In the genomic region with DNA sequence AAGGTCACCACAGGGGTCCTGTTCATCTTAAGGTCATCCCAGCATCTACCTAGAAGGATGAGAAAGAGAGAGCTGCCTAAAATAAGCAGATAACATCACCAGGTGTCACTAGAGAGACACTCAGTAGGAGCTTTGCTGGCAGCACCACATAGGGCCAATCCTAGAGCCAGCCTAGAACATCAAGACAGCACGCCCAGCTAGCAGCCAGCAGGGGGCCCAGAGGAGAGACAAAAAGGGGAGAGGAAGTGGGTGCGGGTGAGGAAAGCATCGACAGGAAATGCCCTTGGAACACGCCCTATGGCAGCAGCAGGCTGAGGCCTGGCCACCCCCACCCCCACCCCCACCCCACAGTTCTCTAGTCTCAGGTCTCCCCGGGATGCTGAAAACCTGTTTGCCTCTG, we compare ENCODE assay signal across 9 mouse cellular contexts.
A peak's percentile ranks its signal among the peaks of the same experiment; 100 is the strongest.
DNase-seq lines count a peak whose midpoint lies in the region; ATAC-seq lines count a peak whose summit lies in the region.
"Had no signal": no experiment of that assay in that cellular context is flagged by ENCODE, and none has a peak within 500 bp of the region (broad histone marks: within the 10 kb centered on the region; RNA-seq: fewer than 3 reads in every experiment).

No protein-coding gene starts in this region.

- peak overlapping the region; percentile 84 for H3K27ac ChIP-seq in hindbrain, embryonic 10.5 days
- H3K27ac ChIP-seq in hindbrain, embryonic 12.5 days: no peak overlapping the region
- H3K27ac ChIP-seq: neural tube, embryonic 12.5 days had no signal

- H3K9me3 ChIP-seq in hindbrain, embryonic 10.5 days: no peaks in the 10 kb centered on the region
- H3K9me3 ChIP-seq in hindbrain, embryonic 12.5 days (replicated peaks): no peaks in the 10 kb centered on the region
- H3K9me3 ChIP-seq: neural tube, embryonic 12.5 days had no signal

- H3K27me3 ChIP-seq in hindbrain, embryonic 10.5 days (ENCODE audit: insufficient read depth, poor library complexity, severe bottlenecking): no peaks in the 10 kb centered on the region
- H3K27me3 ChIP-seq in hindbrain, embryonic 12.5 days: no peaks in the 10 kb centered on the region
- H3K27me3 ChIP-seq: neural tube, embryonic 12.5 days had no signal

- DNase-seq in hindbrain, embryonic 10.5 days (ENCODE audit: low spot score): no peak
- DNase-seq in adrenal gland, adult 2 months: peak; percentile 66
- peak; percentile 69 to 85 for DNase-seq in heart, adult 18-20 months
- peak; percentile 77 for DNase-seq in kidney, postnatal 10 days
- no peak for DNase-seq in layer of hippocampus, postnatal 36 days
- no peak for DNase-seq in layer of hippocampus, postnatal 14 days (ENCODE audit: low spot score in 2 of 2)

- peaks cover 18% of the 10 kb centered on the region for H3K36me3 ChIP-seq in hindbrain, embryonic 10.5 days
- no peaks in the 10 kb centered on the region for H3K36me3 ChIP-seq in hindbrain, embryonic 12.5 days
- H3K36me3 ChIP-seq: neural tube, embryonic 12.5 days had no signal

- no peak for ATAC-seq in hindbrain, embryonic 12.5 days (ENCODE audit: low FRiP score)
- peak; percentile 88 for ATAC-seq in megakaryocyte progenitor cell, adult 5-6 weeks (replicated peaks; ENCODE audit: poor library complexity)

- no peak overlapping the region for H3K4me2 ChIP-seq in hindbrain, embryonic 12.5 days (replicated peaks)
- H3K4me2 ChIP-seq: neural tube, embryonic 12.5 days had no signal

- peaks cover 67% of the 10 kb centered on the region for H3K4me1 ChIP-seq in hindbrain, embryonic 10.5 days (replicated peaks)
- peaks cover 56% of the 10 kb centered on the region for H3K4me1 ChIP-seq in hindbrain, embryonic 12.5 days

- no peak overlapping the region for H3K9ac ChIP-seq in hindbrain, embryonic 12.5 days
- H3K9ac ChIP-seq: neural tube, embryonic 12.5 days had no signal

- H3K4me3 ChIP-seq in hindbrain, embryonic 10.5 days: no peak overlapping the region
- H3K4me3 ChIP-seq in hindbrain, embryonic 12.5 days: no peak overlapping the region
- H3K4me3 ChIP-seq: neural tube, embryonic 12.5 days had no signal

- 66% methylated on average over 5 of the region's 5 CpGs for WGBS in hindbrain, embryonic 10.5 days
- WGBS in hindbrain, embryonic 12.5 days: 58% methylated on average over 5 of the region's 5 CpGs

Comparison
In these comparisons a context has a peak if more than half of its experiments do, and no peak if none do; other contexts are left out.
1. DNase-seq: peak in adrenal gland, adult 2 months (single experiment), heart, adult 18-20 months (2 of 2) and kidney, postnatal 10 days (single experiment); none in hindbrain, embryonic 10.5 days (single experiment), layer of hippocampus, postnatal 36 days (0 of 2) and layer of hippocampus, postnatal 14 days (0 of 2).